Mouse (Mus musculus) neural tube, embryonic 15.5 days (tissue): ENCODE results near the gene Ppm1g. TPM values are rescaled to one million over a fixed set of nuclear protein-coding genes. Genes with fewer than 3 reads are reported as not detected.

Source experiments
- ATAC-seq: fragments of 200-750 bp; cut with Nextera tagmentation; 2 replicates; pipeline ENCODE4 v1.8.0; 2017; ENCODE audit warnings: mild to moderate bottlenecking, moderate TSS enrichment, moderate library complexity; ENCODE audit not compliant: low FRiP score
- H3K27ac ChIP-seq: fragments of 300-500 bp; sonication (generic); replicated peaks from 2 replicates; pipeline ENCODE4 v1.5.1; 2015; ENCODE audit warnings: mild to moderate bottlenecking, inconsistent platforms
- H3K27me3 ChIP-seq: fragments of 300-500 bp; sonication (generic); replicated peaks from 2 replicates; pipeline ENCODE4 v1.6.1; 2015; ENCODE audit warnings: inconsistent platforms
- H3K36me3 ChIP-seq: fragments of 300-500 bp; sonication (generic); 2 replicates; pipeline ENCODE4 v1.6.1; 2015; ENCODE audit warnings: inconsistent platforms
- H3K4me1 ChIP-seq: fragments of 300-500 bp; sonication (generic); 2 replicates; pipeline ENCODE4 v1.6.1; 2015; ENCODE audit warnings: inconsistent platforms
- H3K4me2 ChIP-seq: fragments of 300-500 bp; sonication (generic); 2 replicates; pipeline ENCODE4 v1.6.1; 2015; ENCODE audit warnings: inconsistent platforms, mild to moderate bottlenecking, moderate library complexity
- H3K4me3 ChIP-seq: fragments of 300-500 bp; sonication (generic); replicated peaks from 2 replicates; pipeline ENCODE4 v1.5.1; 2015; ENCODE audit warnings: mild to moderate bottlenecking, inconsistent platforms
- H3K9ac ChIP-seq: fragments of 300-500 bp; sonication (generic); replicated peaks from 2 replicates; pipeline ENCODE4 v1.6.1; 2015; ENCODE audit warnings: mild to moderate bottlenecking, inconsistent platforms
- H3K9me3 ChIP-seq: fragments of 300-500 bp; sonication (generic); replicated peaks from 2 replicates; pipeline ENCODE4 v1.6.1; 2016; ENCODE audit warnings: inconsistent platforms
- WGBS: fragments of 180-500 bp; shearing (Covaris S2); methylation state at CpG from one replicate; pipeline ENCODE4 v1.1.7; 2015; ENCODE audit warnings: mixed read lengths; 5-methylcytosine and 5-hydroxymethylcytosine counted together
- polyA plus RNA-seq: library from polyadenylated mRNA; unstranded; fragments of >200 nt; fragmentation: Nextera tagmentation; extraction: Ambion mirVana; gene quantifications from 2 replicates; pipeline ENCODE4 v1.2.1, GENCODE M21; 2015

Gene Ppm1g
- polyA plus RNA-seq, result 167 and 173 TPM in 2 replicates

DNA sequence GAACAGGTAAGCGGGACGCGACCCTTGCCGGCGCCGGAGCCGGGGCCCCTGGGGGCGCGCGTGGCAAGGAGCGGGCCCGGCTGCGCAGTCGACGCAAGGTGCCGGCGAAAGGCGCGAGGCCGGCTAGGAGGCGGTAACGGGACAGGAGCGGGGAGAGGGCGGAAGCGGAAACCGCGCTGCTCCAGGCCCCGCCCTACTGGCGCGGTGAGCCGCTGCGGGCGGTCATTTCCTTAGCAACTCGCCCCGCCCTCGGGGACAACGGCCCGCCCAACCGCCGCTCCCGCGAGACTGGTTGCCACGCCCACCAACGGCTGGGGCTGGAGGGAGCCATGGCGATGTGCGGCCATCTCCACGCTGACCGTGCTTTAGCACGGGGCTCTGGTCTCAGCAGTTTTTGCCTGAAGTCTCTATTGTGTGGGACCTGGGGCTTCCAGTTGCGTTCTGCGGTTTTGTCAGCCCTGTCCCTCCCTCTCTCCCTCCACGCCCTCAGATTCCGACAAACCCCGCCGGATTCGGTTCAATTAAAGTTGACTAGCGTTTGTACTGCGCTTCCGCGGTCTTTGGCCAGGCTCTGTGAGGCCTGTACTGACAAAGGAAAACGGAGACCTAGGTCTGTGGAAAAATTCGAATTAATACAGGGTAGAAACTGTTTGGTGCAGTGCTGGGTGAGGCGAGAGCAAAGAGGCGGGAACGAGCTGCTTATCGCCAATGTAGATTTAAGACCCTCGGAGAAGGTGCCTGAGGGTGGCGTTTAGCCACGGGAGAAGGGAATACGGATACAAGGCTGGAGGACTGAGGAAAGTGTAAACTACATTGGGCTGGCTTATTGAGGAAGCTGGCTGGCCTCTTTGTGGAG lies at the start of gene Ppm1g:
Gene Ppm1g (minus strand): TSS at position 240 of the 856 bp plus-strand sequence.
- Histone ChIP-seq H3K4me3 (peak within 1 kb of the TSS; percentile 99), H3K27ac (peak within 1 kb of the TSS; percentile 92), H3K4me1 (peaks cover 24% of the 10 kb centered on the region), H3K36me3 (no peaks in the 10 kb centered on the region), H3K4me2 (peak within 1 kb of the TSS; percentile 80), H3K27me3 (no peaks in the 10 kb centered on the region), H3K9ac (peak within 1 kb of the TSS; percentile 95), H3K9me3 (no peaks in the 10 kb centered on the region)
- WGBS, result under 1% methylated on average over 69 of the region's 70 CpGs
- peak; percentile 93 for ATAC-seq

DNA sequence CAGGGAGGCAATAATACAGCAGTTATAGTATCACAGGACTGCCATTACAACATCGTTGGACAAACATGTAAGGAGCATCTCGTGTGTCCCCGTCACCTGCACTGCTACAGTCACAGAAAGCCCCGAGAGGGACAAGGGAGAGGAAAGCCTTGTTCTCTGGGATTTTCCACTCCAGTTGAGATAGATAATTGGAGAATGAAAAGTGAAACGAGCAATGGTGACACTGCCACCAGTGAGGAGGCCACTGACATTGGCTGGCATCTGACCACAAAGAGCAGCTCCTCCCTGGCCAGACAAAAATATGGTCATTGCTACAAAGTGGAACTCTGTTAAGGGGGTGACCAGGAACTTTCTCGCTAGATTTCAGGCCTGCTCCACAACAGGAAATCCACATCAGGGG lies 47.2 kb upstream of the Ppm1g start:
- no peak overlapping the region for H3K27ac ChIP-seq
- H3K4me1 ChIP-seq, result no peaks in the 10 kb centered on the region
- 0 out of 2 replicates have a peak overlapping the region, but pooled peaks have one; percentile 10 for H3K9ac ChIP-seq
- ATAC-seq, result no peak
- 60% methylated on average over 6 of the region's 6 CpGs for WGBS
- no peak overlapping the region for H3K4me3 ChIP-seq
- no peak overlapping the region for H3K4me2 ChIP-seq
- H3K36me3 ChIP-seq, result peaks cover 92% of the 10 kb centered on the region
- H3K9me3 ChIP-seq, result no peaks in the 10 kb centered on the region
- no peaks in the 10 kb centered on the region for H3K27me3 ChIP-seq

DNA sequence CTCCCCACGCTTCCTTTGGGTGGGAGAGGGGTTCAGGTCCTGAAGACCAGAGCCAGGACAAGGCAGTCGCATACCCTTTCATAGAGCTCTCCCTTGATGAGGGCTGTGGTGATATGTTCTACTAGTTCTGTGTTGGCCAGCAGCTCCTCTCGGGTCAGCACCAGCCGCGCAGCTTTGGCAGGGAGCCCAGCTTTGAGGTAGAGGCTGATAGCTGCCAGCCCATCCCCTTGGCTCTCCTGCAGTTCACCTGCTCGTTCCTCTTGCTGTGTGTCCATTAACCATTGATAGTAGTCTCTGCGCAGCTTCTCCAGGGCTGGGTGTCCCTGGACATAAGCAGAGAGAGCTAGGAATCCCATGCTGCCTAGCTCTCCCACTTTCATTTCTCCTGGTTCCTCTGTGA lies 45.6 kb upstream of the Ppm1g start:
- H3K27me3 ChIP-seq, result no peaks in the 10 kb centered on the region
- peaks cover 94% of the 10 kb centered on the region for H3K36me3 ChIP-seq
- no peak overlapping the region for H3K9ac ChIP-seq
- WGBS, result 90% methylated on average over 7 of the region's 7 CpGs
- H3K4me2 ChIP-seq, result no peak overlapping the region
- H3K4me1 ChIP-seq, result no peaks in the 10 kb centered on the region
- H3K27ac ChIP-seq, result no peak overlapping the region
- H3K4me3 ChIP-seq, result no peak overlapping the region
- ATAC-seq, result no peak
- H3K9me3 ChIP-seq, result no peaks in the 10 kb centered on the region

DNA sequence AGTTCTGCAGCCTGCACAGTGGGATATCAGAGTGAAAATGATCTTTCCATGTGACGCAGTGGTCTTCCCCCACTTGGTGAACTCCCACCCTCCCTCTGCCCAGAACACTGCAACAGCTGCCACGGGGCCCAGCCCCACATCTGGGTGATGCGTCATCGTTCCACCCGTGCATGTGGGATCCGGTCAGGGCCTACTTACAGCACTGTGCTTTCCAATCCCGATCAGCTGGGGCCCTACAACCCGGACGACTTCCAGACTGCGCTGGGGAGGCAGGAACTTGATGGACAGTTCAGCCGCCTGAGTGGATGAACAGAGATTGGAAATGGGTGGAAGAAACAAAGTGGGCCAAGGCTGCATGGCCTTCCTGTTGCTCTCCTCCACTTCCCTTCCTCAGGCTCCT lies 37.1 kb upstream of the Ppm1g start:
- 93% methylated on average over 11 of the region's 11 CpGs for WGBS
- ATAC-seq, result no peak
- Histone ChIP-seq H3K27me3 (no peaks in the 10 kb centered on the region), H3K4me2 (no peak overlapping the region), H3K36me3 (peaks cover 82% of the 10 kb centered on the region), H3K4me1 (no peaks in the 10 kb centered on the region), H3K27ac (no peak overlapping the region), H3K9me3 (no peaks in the 10 kb centered on the region), H3K9ac (no peak overlapping the region), H3K4me3 (no peak overlapping the region)

DNA sequence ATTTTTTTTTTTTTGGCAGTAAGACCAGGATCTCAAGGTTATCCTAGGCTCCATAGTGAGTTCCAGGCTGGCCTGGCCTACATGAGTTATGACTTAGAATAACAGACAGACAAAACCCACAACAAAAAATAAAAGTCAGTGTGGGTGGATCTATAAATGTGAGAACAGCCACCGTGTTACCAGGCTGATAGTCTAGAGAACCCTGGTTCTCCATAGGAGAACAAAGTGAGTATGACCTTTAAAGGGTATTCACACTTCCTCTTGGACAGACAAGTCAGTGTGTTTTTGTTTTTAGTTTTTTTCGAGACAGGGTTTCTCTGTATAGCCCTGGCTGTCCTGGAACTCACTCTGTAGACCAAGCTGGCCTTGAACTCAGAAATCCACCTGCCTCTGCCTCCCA lies 35.5 kb upstream of the Ppm1g start:
- H3K4me3 ChIP-seq, result no peak overlapping the region
- no peak overlapping the region for H3K27ac ChIP-seq
- 94% methylated on average over 2 of the region's 2 CpGs for WGBS
- ATAC-seq, result no peak
- H3K9me3 ChIP-seq, result no peaks in the 10 kb centered on the region
- peaks cover 9% of the 10 kb centered on the region; the same call in 1 of the 2 replicates for H3K4me1 ChIP-seq
- H3K36me3 ChIP-seq, result peaks cover 82% of the 10 kb centered on the region
- no peaks in the 10 kb centered on the region for H3K27me3 ChIP-seq
- no peak overlapping the region for H3K9ac ChIP-seq
- no peak overlapping the region for H3K4me2 ChIP-seq

DNA sequence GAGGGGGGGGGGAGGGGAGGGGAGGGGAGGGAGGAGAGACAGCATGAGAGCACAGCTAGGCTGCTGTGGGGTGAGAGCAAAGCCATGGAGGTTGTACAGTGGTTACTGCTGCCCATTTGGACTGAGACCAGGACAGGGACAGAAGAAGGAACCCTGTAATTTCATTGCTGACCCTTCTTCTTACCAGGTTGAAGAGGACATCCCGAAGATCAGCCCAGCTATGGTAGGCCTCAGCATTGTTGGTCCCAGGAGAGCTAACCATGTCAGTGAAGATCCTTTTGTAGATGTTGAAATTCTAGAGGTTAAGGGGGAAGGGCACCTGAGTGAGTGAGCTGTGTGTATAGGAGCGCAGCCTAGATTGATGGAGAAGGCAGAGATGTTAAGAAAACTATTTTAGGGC lies 34.9 kb upstream of the Ppm1g start:
- 94% methylated on average over 2 of the region's 2 CpGs for WGBS
- peaks cover 9% of the 10 kb centered on the region; the same call in 1 of the 2 replicates for H3K4me1 ChIP-seq
- H3K27me3 ChIP-seq, result no peaks in the 10 kb centered on the region
- no peak overlapping the region for H3K27ac ChIP-seq
- H3K4me3 ChIP-seq, result no peak overlapping the region
- H3K4me2 ChIP-seq, result no peak overlapping the region
- H3K9me3 ChIP-seq, result no peaks in the 10 kb centered on the region
- H3K9ac ChIP-seq, result no peak overlapping the region
- H3K36me3 ChIP-seq, result peaks cover 82% of the 10 kb centered on the region
- ATAC-seq, result no peak

DNA sequence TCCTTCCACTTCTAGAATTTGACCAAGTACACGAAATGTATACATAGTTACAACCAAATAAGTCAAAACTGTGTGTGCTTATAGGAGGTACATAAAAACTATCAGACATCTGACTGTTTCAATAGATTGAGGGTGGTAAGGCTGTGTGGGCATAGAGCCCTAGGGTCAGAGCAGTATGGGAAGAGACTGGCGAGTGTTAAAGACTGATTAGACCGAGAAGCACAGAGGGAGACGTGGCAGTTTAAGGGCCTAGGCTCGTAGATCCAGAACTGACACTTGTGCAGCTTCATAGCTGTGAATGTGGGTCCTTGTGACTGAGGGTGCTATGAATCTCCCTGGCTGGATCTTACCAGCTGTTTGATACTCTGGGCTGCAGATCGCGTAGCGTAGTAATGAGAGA lies 34.4 kb upstream of the Ppm1g start:
- no peak for ATAC-seq
- H3K9me3 ChIP-seq, result no peaks in the 10 kb centered on the region
- 84% methylated on average over 8 of the region's 8 CpGs for WGBS
- H3K9ac ChIP-seq, result no peak overlapping the region
- H3K36me3 ChIP-seq, result peaks cover 82% of the 10 kb centered on the region
- H3K4me3 ChIP-seq, result no peak overlapping the region
- H3K27me3 ChIP-seq, result no peaks in the 10 kb centered on the region
- H3K27ac ChIP-seq, result no peak overlapping the region
- no peak overlapping the region for H3K4me2 ChIP-seq
- peaks cover 9% of the 10 kb centered on the region; the same call in 1 of the 2 replicates for H3K4me1 ChIP-seq

DNA sequence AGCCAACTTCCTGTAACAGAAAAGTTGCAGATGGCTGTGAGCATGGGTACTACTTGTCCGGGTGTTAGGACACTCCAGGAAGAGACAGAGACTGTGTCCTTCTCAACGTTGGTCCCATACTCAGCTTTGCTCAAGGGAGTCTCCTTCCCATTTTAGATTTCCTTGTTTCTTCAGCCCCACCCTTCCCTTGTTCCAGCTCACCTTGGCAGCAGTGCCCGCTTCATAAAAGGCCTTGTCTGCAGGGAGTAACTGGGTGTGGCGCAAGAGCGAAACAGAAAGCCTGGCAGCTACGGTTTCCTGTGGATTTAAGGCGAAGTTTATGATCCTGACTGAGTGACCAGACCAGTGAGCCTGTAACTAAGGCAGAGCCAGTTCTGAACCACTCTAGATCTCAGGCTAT lies 34.0 kb upstream of the Ppm1g start:
- Histone ChIP-seq H3K27me3 (no peaks in the 10 kb centered on the region), H3K27ac (no peak overlapping the region), H3K9ac (no peak overlapping the region), H3K4me1 (peaks cover 9% of the 10 kb centered on the region; the same call in 1 of the 2 replicates), H3K4me3 (no peak overlapping the region), H3K36me3 (peaks cover 82% of the 10 kb centered on the region), H3K4me2 (no peak overlapping the region), H3K9me3 (no peaks in the 10 kb centered on the region)
- 80% methylated on average over 7 of the region's 7 CpGs for WGBS
- ATAC-seq, result no peak

DNA sequence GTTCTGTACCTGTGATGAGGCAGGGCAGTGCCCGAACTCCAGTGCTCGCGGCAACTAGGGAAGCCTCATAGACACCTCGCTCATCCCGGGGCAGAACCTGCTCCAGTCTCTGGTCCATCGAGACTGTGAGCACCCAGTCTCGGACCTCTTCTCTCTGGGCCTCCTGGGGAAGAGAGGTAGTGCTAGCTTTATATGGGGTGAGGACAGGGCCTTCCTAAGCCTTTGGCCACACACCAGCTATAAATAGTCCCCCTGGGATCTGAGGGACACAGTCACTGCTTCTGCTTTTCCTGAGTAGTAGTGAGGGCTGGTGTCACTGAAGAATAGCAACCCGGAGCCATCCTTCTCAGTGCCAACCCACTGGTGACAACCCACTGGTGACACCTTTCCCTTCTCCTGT lies 33.3 kb upstream of the Ppm1g start:
- Histone ChIP-seq H3K27ac (no peak overlapping the region), H3K9me3 (no peaks in the 10 kb centered on the region), H3K36me3 (peaks cover 81% of the 10 kb centered on the region), H3K4me1 (peaks cover 9% of the 10 kb centered on the region; the same call in 1 of the 2 replicates), H3K27me3 (no peaks in the 10 kb centered on the region), H3K4me2 (no peak overlapping the region), H3K4me3 (no peak overlapping the region), H3K9ac (no peak overlapping the region)
- ATAC-seq, result no peak
- WGBS, result 97% methylated on average over 8 of the region's 8 CpGs

DNA sequence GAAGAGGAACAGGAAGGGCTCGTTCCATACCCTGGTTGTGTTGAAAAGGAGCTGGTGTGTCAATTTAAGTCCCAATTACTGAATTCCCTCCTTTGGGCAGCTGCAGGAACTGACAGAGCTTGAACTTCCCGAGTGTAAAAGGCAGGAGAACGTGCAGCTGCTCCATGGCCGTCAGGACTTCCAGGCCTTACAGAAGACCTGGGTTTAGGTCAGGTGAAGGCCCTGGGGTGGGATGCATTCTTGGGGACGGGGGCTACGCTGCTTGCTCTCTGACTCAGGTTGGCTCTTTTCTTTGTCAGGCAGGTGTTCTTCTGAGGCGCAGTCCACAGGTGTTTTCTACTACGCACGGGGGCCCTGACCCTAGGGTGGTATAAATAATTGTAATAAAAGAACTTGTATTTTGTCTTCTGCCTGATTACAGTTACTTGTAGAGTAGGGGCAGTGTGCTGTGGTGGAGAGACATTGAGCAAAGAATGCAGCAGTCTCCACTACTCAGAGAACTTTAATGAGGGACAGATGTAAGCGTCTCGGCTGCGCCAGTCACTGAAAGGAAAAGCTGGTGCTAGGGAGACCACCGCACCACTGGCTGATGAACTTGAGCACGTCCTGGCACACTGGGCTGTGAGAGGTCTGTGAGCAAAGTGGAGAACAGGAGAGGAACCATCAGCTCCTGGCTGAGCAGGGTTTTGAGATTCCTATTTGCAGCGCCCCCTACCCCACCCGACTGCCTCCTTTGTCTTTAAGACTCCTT lies 32.5 kb upstream of the Ppm1g start:
- no peak overlapping the region for H3K9ac ChIP-seq
- no peak overlapping the region; the same call in 1 of the 2 replicates for H3K4me2 ChIP-seq
- H3K36me3 ChIP-seq, result peaks cover 89% of the 10 kb centered on the region
- H3K4me3 ChIP-seq, result no peak overlapping the region; the same call in 1 of the 2 replicates
- H3K4me1 ChIP-seq, result peaks cover 9% of the 10 kb centered on the region; the same call in 1 of the 2 replicates
- WGBS, result 85% methylated on average over 16 of the region's 16 CpGs
- H3K27ac ChIP-seq, result no peak overlapping the region
- ATAC-seq, result no peak
- no peaks in the 10 kb centered on the region for H3K27me3 ChIP-seq
- no peaks in the 10 kb centered on the region for H3K9me3 ChIP-seq

DNA sequence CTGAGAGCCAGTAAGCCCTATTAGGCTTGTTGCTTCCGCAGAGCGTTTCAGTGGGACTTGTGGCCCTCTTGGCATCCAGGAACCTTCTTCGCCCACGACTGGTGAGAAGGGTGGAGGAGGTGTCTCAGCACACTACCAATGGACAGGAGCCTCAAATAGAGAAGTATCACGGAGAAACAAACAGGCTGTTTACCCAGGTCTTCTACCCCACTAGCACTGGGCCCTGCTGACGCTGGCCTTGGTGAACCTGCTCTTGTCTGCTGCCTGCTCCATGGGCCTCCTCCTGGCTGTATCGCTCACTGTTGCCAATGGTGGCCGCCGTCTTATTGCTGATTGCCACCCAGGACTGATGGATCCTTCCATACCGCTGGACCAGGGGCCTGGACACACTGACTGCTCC lies 31.7 kb upstream of the Ppm1g start:
- WGBS, result 51% methylated on average over 10 of the region's 10 CpGs
- Histone ChIP-seq H3K4me2 (peak overlapping the region; percentile 42), H3K4me3 (peak overlapping the region; percentile 9; the same call in 1 of the 2 replicates), H3K9me3 (no peaks in the 10 kb centered on the region), H3K27ac (no peak overlapping the region), H3K27me3 (no peaks in the 10 kb centered on the region), H3K36me3 (peaks cover 90% of the 10 kb centered on the region), H3K4me1 (peaks cover 9% of the 10 kb centered on the region; the same call in 1 of the 2 replicates), H3K9ac (no peak overlapping the region)
- ATAC-seq, result 0 out of 2 replicates have a peak, but pooled peaks have one; percentile 4
